Mouse (Mus musculus): ENCODE measurements around the gene Gm45194.

- TF ChIP-seq CTCF (IDR thresholded peaks at IDR 0.05; ENCODE audit: low read depth) (no peak), EP300 (IDR thresholded peaks at IDR 0.05; ENCODE audit: low read depth) (no peak)
Observed at GRCm38 (mm10) chrX:111891089-111891488, at the start of gene Gm45194.

Measured in heart, postnatal 0 days (tissue).